Mouse (Mus musculus) G1E (cell line): Measurements from ENCODE around the gene Lurap1. TPM values are rescaled to one million over a fixed set of nuclear protein-coding genes. Genes with fewer than 3 reads are reported as not detected.

Experiments used
- ATAC-seq: 2 replicates; pipeline ENCODE4 v1.8.0; 2016; ENCODE audit warnings: mild to moderate bottlenecking; ENCODE audit not compliant: insufficient number of reproducible peaks, poor library complexity, low FRiP score, severe bottlenecking; ENCODE audit errors: extremely low read depth
- DNase-seq: peaks from one replicate; pipeline ENCODE4 v3.0.0; 2012; ENCODE audit warnings: low spot score
- H3K27me3 ChIP-seq: 2 replicates; pipeline ENCODE4 v1.6.1; 2012; ENCODE audit warnings: mild to moderate bottlenecking, low read length, inconsistent platforms; ENCODE audit not compliant: insufficient read depth
- H3K36me3 ChIP-seq: replicated peaks from 2 replicates; pipeline ENCODE3; 2012; ENCODE audit warnings: mild to moderate bottlenecking, inconsistent platforms
- H3K4me1 ChIP-seq: 2 replicates; pipeline ENCODE4 v1.6.1; 2012; ENCODE audit warnings: low read depth, low read length, inconsistent platforms, mixed read lengths; ENCODE audit not compliant: insufficient read depth
- H3K4me3 ChIP-seq: 2 replicates; pipeline ENCODE4 v1.5.1; 2012; ENCODE audit warnings: low read depth, mild to moderate bottlenecking, inconsistent platforms, low read length, moderate library complexity, mixed read lengths
- H3K9me3 ChIP-seq: replicated peaks from 2 replicates; pipeline ENCODE4 v1.6.1; 2012; ENCODE audit warnings: inconsistent platforms
- CTCF ChIP-seq: IDR thresholded peaks from 2 replicates; pipeline ENCODE4 v1.5.1; 2012; ENCODE audit warnings: low read depth, low read length, inconsistent platforms, mixed read lengths
- GATA1 ChIP-seq: IDR thresholded peaks from 2 replicates; pipeline ENCODE4 v1.6.1; 2012; ENCODE audit warnings: borderline replicate concordance, low read length, inconsistent platforms, mixed read lengths
- GATA2 ChIP-seq: IDR thresholded peaks from 2 replicates; pipeline ENCODE4 v1.6.1; 2012; ENCODE audit warnings: low read depth, low read length, inconsistent platforms, borderline replicate concordance
- POLR2AphosphoS5 ChIP-seq: IDR thresholded peaks from 2 replicates; pipeline ENCODE4 v1.6.1; 2012; ENCODE audit warnings: low read depth, low read length, inconsistent platforms; ENCODE audit not compliant: insufficient replicate concordance
- TAL1 ChIP-seq: conservative IDR thresholded peaks from 2 replicates; pipeline ENCODE4 v1.6.1; 2012; ENCODE audit warnings: low read depth, low read length, inconsistent platforms, mixed read lengths
- polyA plus RNA-seq: library from polyadenylated mRNA; stranded (reverse); fragments of >175 nt; gene quantifications from 2 replicates; pipeline ENCODE4 v1.2.3, GENCODE M21; 2012
- total RNA-seq, 2 experiments: library from RNA; stranded (forward) in 1 of 2; stranded (reverse) in 1 of 2; fragments of 200-1000 nt in 1 of 2; fragments of >200 nt in 1 of 2; fragmentation: Nextera tagmentation in 1 of 2; gene quantifications; 2 replicates each; pipeline ENCODE4 v1.2.3; 2014 to 2017

Gene Lurap1
- total and polyA plus RNA-seq, 3 experiments: 0.01 to 0.33 (median 0.15) TPM

- Histone ChIP-seq H3K4me1 (peaks cover 38% of the 10 kb centered on the region), H3K27me3 (peaks cover 16% of the 10 kb centered on the region), H3K4me3 (no peak overlapping the region), H3K9me3 (no peaks in the 10 kb centered on the region), H3K36me3 (peaks cover 55% of the 10 kb centered on the region)
- no peak for ATAC-seq
- DNase-seq: no peak
- no peak for TF ChIP-seq TAL1
- TF ChIP-seq CTCF: no peak
- no peak for TF ChIP-seq GATA1
- no peak for TF ChIP-seq GATA2
- TF ChIP-seq POLR2AphosphoS5: no peak
Observed at GRCm38 (mm10) chr4:116137421-116137996, 13.6 kb downstream of the Lurap1 start.

- ATAC-seq (no peak), DNase-seq (no peak)
- peaks cover 47% of the 10 kb centered on the region for H3K4me1 ChIP-seq
- H3K27me3 ChIP-seq: no peaks in the 10 kb centered on the region; the same call in 1 of the 2 replicates
- H3K9me3 ChIP-seq: no peaks in the 10 kb centered on the region
- H3K36me3 ChIP-seq: peaks cover 79% of the 10 kb centered on the region
- H3K4me3 ChIP-seq: no peak overlapping the region
- no peak for TF ChIP-seq GATA2
- peak; percentile 75 for TF ChIP-seq CTCF
- TF ChIP-seq POLR2AphosphoS5: no peak
- no peak for TF ChIP-seq TAL1
Observed at GRCm38 (mm10) chr4:116134990-116135389, 16.1 kb downstream of the Lurap1 start.

- Histone ChIP-seq H3K27me3 (no peaks in the 10 kb centered on the region; the same call in 1 of the 2 replicates), H3K36me3 (peaks cover 79% of the 10 kb centered on the region), H3K4me1 (peaks cover 60% of the 10 kb centered on the region), H3K9me3 (no peaks in the 10 kb centered on the region), H3K4me3 (no peak overlapping the region; the same call in 1 of the 2 replicates)
- peak; percentile 82 for ATAC-seq
- peak; percentile 49 for DNase-seq
- TF ChIP-seq GATA2: no peak
Observed at GRCm38 (mm10) chr4:116133126-116133525, 18.0 kb downstream of the Lurap1 start.

- DNase-seq: no peak
- no peak for ATAC-seq
- no peak overlapping the region for H3K4me3 ChIP-seq
- peaks cover 58% of the 10 kb centered on the region for H3K4me1 ChIP-seq
- H3K36me3 ChIP-seq: peaks cover 43% of the 10 kb centered on the region
- TF ChIP-seq GATA2: no peak
- no peak for TF ChIP-seq GATA1
- TF ChIP-seq POLR2AphosphoS5: no peak
- TF ChIP-seq TAL1: no peak
- no peak for TF ChIP-seq CTCF
- no peaks in the 10 kb centered on the region for H3K9me3 ChIP-seq
- H3K27me3 ChIP-seq: no peaks in the 10 kb centered on the region
Observed at GRCm38 (mm10) chr4:116127956-116128355, 23.2 kb downstream of the Lurap1 start.

GRCm38 (mm10) chr4:116125803-116126386, 25.2 kb downstream of the Lurap1 start:
- DNase-seq: no peak
- peak overlapping the region; percentile 41; the same call in 1 of the 2 replicates for H3K4me3 ChIP-seq
- peaks cover 35% of the 10 kb centered on the region for H3K36me3 ChIP-seq
- TF ChIP-seq POLR2AphosphoS5 (no peak), TAL1 (peak; percentile 81)
- no peaks in the 10 kb centered on the region for H3K9me3 ChIP-seq
- H3K4me1 ChIP-seq: peaks cover 64% of the 10 kb centered on the region
- peak; percentile 87 for ATAC-seq
- no peaks in the 10 kb centered on the region for H3K27me3 ChIP-seq

GRCm38 (mm10) chr4:116123602-116124519, 27.3 kb downstream of the Lurap1 start, which contains the start of the genes Rad54l and Pomgnt1:
Gene Rad54l, minus strand, starts transcription at chr4:116123690.
Gene Pomgnt1, plus strand, starts transcription at chr4:116123840.
- TF ChIP-seq TAL1: no peak
- no peak for TF ChIP-seq POLR2AphosphoS5
- TF ChIP-seq GATA2: no peak
- no peak for TF ChIP-seq CTCF
- TF ChIP-seq GATA1: no peak
- H3K27me3 ChIP-seq: no peaks in the 10 kb centered on the region
- peak within 1 kb of the TSS; percentile 74 for H3K4me3 ChIP-seq
- ATAC-seq (peak; percentile 78), DNase-seq (peak; percentile 82)
- H3K36me3 ChIP-seq: peaks cover 41% of the 10 kb centered on the region
- peaks cover 58% of the 10 kb centered on the region for H3K4me1 ChIP-seq
- H3K9me3 ChIP-seq: no peaks in the 10 kb centered on the region
